Mouse (Mus musculus) liver, embryonic 16.5 days (tissue): Measurements from ENCODE around the gene Tpk1. TPM values are rescaled to one million over a fixed set of nuclear protein-coding genes. Genes with fewer than 3 reads are reported as not detected.

ENCODE experiments used
- ATAC-seq: fragments of 200-750 bp; cut with Nextera tagmentation; 2 replicates; pipeline ENCODE4 v1.8.0; 2017; ENCODE audit warnings: low read depth, mild to moderate bottlenecking, moderate number of reproducible peaks, moderate library complexity
- H3K27ac ChIP-seq: fragments of 300-500 bp; sonication (generic); 2 replicates; pipeline ENCODE4 v1.5.1; 2014; ENCODE audit warnings: mild to moderate bottlenecking, low read length
- H3K27me3 ChIP-seq: fragments of 300-500 bp; sonication (generic); 2 replicates; pipeline ENCODE4 v1.6.1; 2014; ENCODE audit warnings: low read depth, low read length, mixed read lengths; ENCODE audit not compliant: control insufficient read depth, insufficient read depth
- H3K36me3 ChIP-seq: fragments of 300-500 bp; sonication (generic); 2 replicates; pipeline ENCODE4 v1.6.1; 2014; ENCODE audit warnings: mild to moderate bottlenecking; ENCODE audit not compliant: control insufficient read depth, insufficient read depth
- H3K4me1 ChIP-seq: fragments of 300-500 bp; sonication (generic); 2 replicates; pipeline ENCODE4 v1.6.1; 2014; ENCODE audit warnings: low read depth, low read length, mixed read lengths; ENCODE audit not compliant: control insufficient read depth
- H3K4me2 ChIP-seq: fragments of 300-500 bp; sonication (generic); 2 replicates; pipeline ENCODE4 v1.6.1; 2014; ENCODE audit warnings: low read depth, low read length, mixed read lengths
- H3K4me3 ChIP-seq: fragments of 300-500 bp; sonication (generic); 2 replicates; pipeline ENCODE4 v1.5.1; 2014; ENCODE audit warnings: low read depth, mild to moderate bottlenecking, low read length
- H3K9ac ChIP-seq: fragments of 300-500 bp; sonication (generic); 2 replicates; pipeline ENCODE4 v1.6.1; 2014; ENCODE audit warnings: low read depth, low read length
- H3K9me3 ChIP-seq: fragments of 300-500 bp; sonication (generic); replicated peaks from 2 replicates; pipeline ENCODE4 v1.6.1; 2016; ENCODE audit warnings: low read length; ENCODE audit not compliant: control insufficient read depth
- WGBS: fragments of 180-500 bp; shearing (Covaris S2); extraction: QIAGEN DNeasy Blood & Tissue Kit; methylation state at CpG from one replicate; pipeline ENCODE4 v1.1.7; 2014; ENCODE audit not compliant: insufficient replicate concordance; 5-methylcytosine and 5-hydroxymethylcytosine counted together
- polyA plus RNA-seq: library from polyadenylated mRNA; unstranded; fragments of >200 nt; fragmentation: Nextera tagmentation; extraction: Ambion mirVana; gene quantifications from 2 replicates; pipeline ENCODE4 v1.2.1, GENCODE M21; 2015

Tpk1 gene
- polyA plus RNA-seq, 1 experiment from 2014 or later: 8.4 TPM

DNA sequence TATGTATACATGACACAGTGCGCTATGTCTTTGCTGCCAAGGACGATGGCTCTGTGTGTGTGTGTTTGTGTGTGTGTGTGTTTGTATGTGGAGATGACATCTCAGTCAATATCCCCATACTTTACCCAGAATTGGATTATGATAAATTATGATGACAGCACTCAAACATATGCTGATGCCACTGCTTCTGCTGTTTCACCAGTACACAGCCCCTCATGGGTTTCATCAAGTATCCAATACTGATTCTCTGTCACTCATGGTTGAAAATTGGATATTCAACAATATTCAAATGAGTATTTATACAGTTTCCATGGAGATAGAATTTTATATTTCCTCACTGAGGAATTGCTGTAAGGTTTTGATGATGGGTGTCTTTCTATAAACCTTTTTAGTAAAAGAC lies 208.1 kb downstream of the Tpk1 start:
- no peak overlapping the region for H3K4me2 ChIP-seq
- 73% methylated on average over 2 of the region's 2 CpGs for WGBS
- no peaks in the 10 kb centered on the region for H3K36me3 ChIP-seq
- no peaks in the 10 kb centered on the region for H3K4me1 ChIP-seq
- no peak overlapping the region for H3K4me3 ChIP-seq
- no peaks in the 10 kb centered on the region for H3K27me3 ChIP-seq
- no peak for ATAC-seq
- no peaks in the 10 kb centered on the region for H3K9me3 ChIP-seq
- H3K9ac ChIP-seq: no peak overlapping the region
- no peak overlapping the region for H3K27ac ChIP-seq

DNA sequence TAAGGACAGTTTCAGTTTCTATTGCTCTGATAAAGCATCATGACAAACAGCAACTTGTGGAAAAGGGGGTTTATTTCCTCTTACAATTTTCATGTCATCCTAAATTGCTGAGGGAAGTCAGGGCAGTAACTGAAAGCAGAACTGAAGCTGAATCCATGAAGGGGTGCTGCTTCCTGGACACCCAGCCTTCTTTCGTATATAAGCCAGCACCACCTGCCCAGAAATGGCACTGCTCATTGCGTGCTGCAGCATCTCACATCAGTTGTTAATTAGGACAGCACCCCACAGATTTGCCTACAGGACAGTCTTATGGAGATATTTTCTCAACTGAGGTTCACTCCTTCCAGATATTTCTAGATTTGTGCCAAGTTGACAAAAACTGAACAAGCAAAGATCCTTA lies 216.6 kb downstream of the Tpk1 start:
- Histone ChIP-seq H3K27ac (no peak overlapping the region), H3K27me3 (no peaks in the 10 kb centered on the region), H3K36me3 (no peaks in the 10 kb centered on the region), H3K9ac (no peak overlapping the region), H3K4me1 (no peaks in the 10 kb centered on the region), H3K4me2 (no peak overlapping the region), H3K9me3 (no peaks in the 10 kb centered on the region), H3K4me3 (no peak overlapping the region)
- no peak for ATAC-seq
- 52% methylated on average over 2 of the region's 2 CpGs for WGBS

- no peak overlapping the region for H3K4me3 ChIP-seq
- 83% methylated on average over 2 of the region's 2 CpGs for WGBS
Observed at GRCm38 (mm10) chr6:43445856-43446255, 220.2 kb downstream of the Tpk1 start.

DNA sequence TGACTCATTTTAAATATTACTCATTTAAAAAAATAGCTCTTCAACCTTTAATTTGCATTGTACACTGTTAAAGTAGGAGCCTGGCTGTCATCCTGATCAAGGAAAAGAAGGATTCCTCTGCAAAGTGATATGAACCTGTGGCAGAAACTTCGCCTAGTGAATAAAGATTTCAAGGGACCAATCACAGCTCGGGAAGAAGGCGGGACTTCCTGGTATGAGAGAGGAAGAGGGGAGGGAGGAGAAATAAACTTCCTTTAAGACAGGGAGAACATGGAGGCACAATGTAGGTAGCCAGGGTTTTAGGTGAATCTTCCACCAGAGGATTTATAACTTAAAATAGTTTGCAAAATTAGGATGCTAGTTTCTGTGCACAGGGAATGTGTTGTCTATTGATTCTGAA lies 223.9 kb downstream of the Tpk1 start:
- Histone ChIP-seq H3K4me3 (no peak overlapping the region), H3K4me2 (no peak overlapping the region), H3K4me1 (no peaks in the 10 kb centered on the region), H3K9me3 (no peaks in the 10 kb centered on the region), H3K27me3 (no peaks in the 10 kb centered on the region), H3K9ac (no peak overlapping the region), H3K36me3 (no peaks in the 10 kb centered on the region), H3K27ac (no peak overlapping the region)
- no peak for ATAC-seq
- WGBS: 67% methylated on average over 3 of the region's 3 CpGs

More at GRCm38 (mm10) chr6:43445856-43446255, 220.2 kb downstream of the Tpk1 start:
- Histone ChIP-seq H3K4me2 (no peak overlapping the region), H3K27me3 (no peaks in the 10 kb centered on the region), H3K27ac (no peak overlapping the region), H3K9me3 (no peaks in the 10 kb centered on the region), H3K4me1 (no peaks in the 10 kb centered on the region), H3K9ac (no peak overlapping the region), H3K36me3 (no peaks in the 10 kb centered on the region)
- ATAC-seq: no peak

- no peaks in the 10 kb centered on the region for H3K9me3 ChIP-seq
- H3K4me1 ChIP-seq: no peaks in the 10 kb centered on the region
- H3K27ac ChIP-seq: no peak overlapping the region
- no peak overlapping the region for H3K4me2 ChIP-seq
- 52% methylated on average over 2 of the region's 2 CpGs for WGBS
- no peak for ATAC-seq
- H3K4me3 ChIP-seq: no peak overlapping the region
- no peaks in the 10 kb centered on the region for H3K27me3 ChIP-seq
- H3K36me3 ChIP-seq: no peaks in the 10 kb centered on the region
- no peak overlapping the region for H3K9ac ChIP-seq
Observed at GRCm38 (mm10) chr6:43435987-43436541, 230.0 kb downstream of the Tpk1 start.

DNA sequence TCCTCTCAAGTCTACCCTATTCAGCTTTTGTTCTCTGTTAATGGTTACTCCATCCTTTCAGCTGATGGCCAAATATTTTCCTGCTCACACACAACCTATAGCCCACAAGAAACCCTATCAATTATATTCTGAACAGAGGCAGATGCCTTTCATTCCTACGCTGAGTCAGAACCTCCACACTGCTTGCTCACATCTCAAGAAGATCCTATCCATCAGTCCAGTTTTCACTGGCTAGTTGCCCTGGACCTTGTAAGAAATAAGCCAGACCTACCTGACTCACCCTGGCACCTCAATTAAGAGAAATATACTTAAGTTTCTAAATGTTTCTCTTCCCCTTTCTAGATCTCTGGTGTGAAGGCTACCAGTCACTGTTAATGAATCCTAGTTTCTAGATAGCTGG lies 231.7 kb downstream of the Tpk1 start:
- no peak overlapping the region for H3K4me3 ChIP-seq
- whole genome bisulfite sequencing: 55% methylated on average over 1 of the region's 1 CpGs
- no peak overlapping the region for H3K4me2 ChIP-seq
- no peaks in the 10 kb centered on the region for H3K36me3 ChIP-seq
- no peak for ATAC-seq
- H3K27ac ChIP-seq: no peak overlapping the region
- H3K27me3 ChIP-seq: no peaks in the 10 kb centered on the region
- H3K9ac ChIP-seq: no peak overlapping the region
- no peaks in the 10 kb centered on the region for H3K4me1 ChIP-seq
- no peaks in the 10 kb centered on the region for H3K9me3 ChIP-seq

DNA sequence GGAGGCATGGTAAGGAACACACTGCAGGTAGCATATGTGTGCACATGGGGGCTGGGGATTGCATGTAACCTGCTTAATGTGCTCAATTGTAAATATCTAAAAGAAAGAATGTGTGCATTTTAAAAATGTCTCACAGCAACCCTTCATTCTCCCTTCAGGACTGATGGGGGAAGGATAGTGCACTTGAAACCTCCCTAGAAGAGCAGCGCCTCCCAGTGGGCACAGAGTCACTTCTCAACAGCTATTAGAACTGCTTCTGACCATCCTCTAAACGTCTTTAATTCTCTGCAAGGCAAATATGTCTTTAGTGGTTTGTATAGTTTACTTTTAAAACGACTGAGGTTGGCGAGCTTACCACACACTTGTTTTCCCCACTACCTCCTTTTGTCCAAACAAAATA lies 241.1 kb downstream of the Tpk1 start:
- no peak overlapping the region for H3K4me2 ChIP-seq
- no peak for ATAC-seq
- no peak overlapping the region for H3K4me3 ChIP-seq
- H3K27ac ChIP-seq: no peak overlapping the region
- H3K27me3 ChIP-seq: no peaks in the 10 kb centered on the region
- no peaks in the 10 kb centered on the region for H3K4me1 ChIP-seq
- no peak overlapping the region for H3K9ac ChIP-seq
- H3K36me3 ChIP-seq: no peaks in the 10 kb centered on the region
- 21% methylated on average over 4 of the region's 4 CpGs for WGBS
- H3K9me3 ChIP-seq: no peaks in the 10 kb centered on the region

GRCm38 (mm10) chr6:43420358-43420979 lies 245.6 kb downstream of the Tpk1 start:
- Histone ChIP-seq H3K4me1 (no peaks in the 10 kb centered on the region), H3K4me3 (no peak overlapping the region), H3K27ac (no peak overlapping the region), H3K27me3 (no peaks in the 10 kb centered on the region), H3K4me2 (no peak overlapping the region), H3K36me3 (no peaks in the 10 kb centered on the region), H3K9ac (no peak overlapping the region), H3K9me3 (no peaks in the 10 kb centered on the region)
- WGBS: 69% methylated on average over 7 of the region's 7 CpGs
- ATAC-seq: no peak

- Histone ChIP-seq H3K4me3 (no peak overlapping the region), H3K9ac (no peak overlapping the region), H3K9me3 (no peaks in the 10 kb centered on the region), H3K36me3 (no peaks in the 10 kb centered on the region), H3K4me2 (no peak overlapping the region), H3K27ac (no peak overlapping the region), H3K27me3 (no peaks in the 10 kb centered on the region), H3K4me1 (no peaks in the 10 kb centered on the region)
- WGBS: 59% methylated on average over 1 of the region's 1 CpGs
- no peak for ATAC-seq
Observed at GRCm38 (mm10) chr6:43408949-43409348, 257.1 kb downstream of the Tpk1 start.
